Mouse (Mus musculus): ENCODE data around the gene Sp100. TPM values are rescaled to one million over a fixed set of nuclear protein-coding genes. Genes with fewer than 3 reads are reported as not detected.

The Sp100 gene
- 890 TPM for polyA plus RNA-seq (2017; shearing (Covaris generic))

DNA sequence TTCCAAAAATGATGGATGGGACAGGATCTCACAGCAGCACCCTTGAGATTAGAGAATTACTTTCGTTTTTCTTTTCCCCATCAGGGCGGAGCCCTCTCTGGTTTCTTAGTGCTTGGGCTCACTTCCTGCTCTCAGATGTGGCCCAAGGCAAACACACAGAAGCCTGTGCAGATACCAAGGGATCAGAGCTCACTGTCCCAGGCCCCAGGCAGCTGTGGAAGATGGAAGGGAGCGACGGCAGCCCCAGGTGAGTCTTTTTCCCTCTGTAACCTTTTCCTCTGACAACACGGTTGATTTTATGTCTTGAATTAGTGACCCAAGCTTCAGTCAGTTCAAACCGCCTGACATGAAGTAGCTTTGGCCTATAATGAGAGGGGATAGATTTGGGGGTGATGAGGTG, at the start of gene Sp100:
Gene Sp100, plus strand, starts transcription at position 108 of the 400 bp plus-strand sequence.

DNA sequence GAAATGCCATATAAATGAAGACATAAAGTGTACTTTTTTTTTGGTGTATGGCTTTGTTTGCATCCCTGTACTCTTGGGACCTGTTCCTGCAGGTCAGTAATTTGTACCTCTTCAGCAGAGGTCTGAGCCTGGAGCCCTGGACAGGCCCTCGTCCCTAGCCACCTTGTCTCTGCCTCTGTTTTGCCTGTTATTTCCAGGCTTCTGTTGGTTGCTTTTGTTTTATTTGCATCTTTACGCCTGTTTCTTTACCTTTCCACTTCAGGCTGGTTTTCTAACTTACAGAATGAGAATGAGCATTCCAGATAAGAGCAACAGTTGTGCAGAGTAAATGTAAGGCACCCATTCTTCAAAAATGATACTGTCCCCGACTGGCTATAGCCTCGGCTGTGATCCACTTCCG, 49.7 kb upstream of the Sp100 start, which contains the start of gene Sp140:
Gene Sp140, plus strand, starts transcription at position 301 of the 400 bp plus-strand sequence.

Other genes starting within 250 kb of the Sp100 start
- not detected for gene G530012D18Rik, start 74.3 kb upstream of the Sp100 start, polyA plus RNA-seq (2017; shearing (Covaris generic))
- 272 TPM for gene Sp110, start 51.2 kb upstream of the Sp100 start, polyA plus RNA-seq (2017; shearing (Covaris generic))
- 41.0 TPM for gene Sp140, start 49.6 kb upstream of the Sp100 start, polyA plus RNA-seq (2017; shearing (Covaris generic))
- gene A630001G21Rik, start 128.7 kb downstream of the Sp100 start, polyA plus RNA-seq (2017; shearing (Covaris generic)) = 32.1 TPM
- gene Cab39, start 143.5 kb downstream of the Sp100 start, polyA plus RNA-seq (2017; shearing (Covaris generic)) = 244 TPM
- gene Itm2c, start 244.3 kb downstream of the Sp100 start, polyA plus RNA-seq (2017; shearing (Covaris generic)) = 373 TPM

Measured in CD4-positive, CD25-positive, alpha-beta regulatory T cell (primary cell).